Mouse (Mus musculus) embryonic fibroblast, embryonic 13.5 days (primary cell): ENCODE data around the gene Dennd5a.

Experiments used
- CTCF ChIP-seq: IDR thresholded peaks from 2 replicates; pipeline ENCODE4 v1.5.1; 2011; ENCODE audit warnings: mild to moderate bottlenecking, control low read depth, low read length, moderate library complexity, borderline replicate concordance; ENCODE audit not compliant: insufficient read depth
- POLR2A ChIP-seq: IDR thresholded peaks from 2 replicates; pipeline ENCODE4 v1.6.1; 2011; ENCODE audit warnings: low read depth, mild to moderate bottlenecking, control low read depth, low read length, moderate library complexity

DNA sequence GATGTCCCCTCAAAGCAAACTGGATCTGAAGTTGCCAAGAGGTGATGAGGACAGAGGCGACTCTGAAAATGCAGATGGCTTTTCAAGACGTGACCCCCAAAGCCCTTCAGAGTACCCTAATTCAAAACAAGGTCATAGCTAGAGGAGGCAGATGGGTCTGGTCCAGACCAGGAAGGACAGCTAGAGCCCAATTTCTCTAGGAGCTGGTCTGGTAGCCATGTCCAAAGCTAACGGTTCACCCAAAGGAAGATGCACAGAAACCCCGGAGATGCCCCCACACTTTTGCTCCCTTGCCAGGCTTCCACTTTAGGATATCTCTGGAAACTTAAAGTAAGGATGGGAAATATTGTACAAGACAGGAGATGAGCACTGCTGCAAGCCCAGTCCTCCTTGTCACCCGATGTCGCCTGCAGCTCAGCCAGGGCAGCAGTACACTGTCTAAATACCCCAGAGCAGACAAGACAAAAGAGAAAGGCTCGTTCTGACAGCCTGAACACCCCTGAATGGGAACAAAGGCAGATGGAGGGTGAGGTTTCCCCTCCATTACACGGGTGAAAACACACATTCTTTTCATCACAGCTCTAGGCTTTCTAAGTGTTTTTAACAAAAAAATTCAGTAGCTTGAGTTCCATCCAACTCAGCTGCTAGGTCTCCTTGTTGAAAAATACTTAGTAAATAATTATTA lies 110.4 kb downstream of the Dennd5a start:
- TF ChIP-seq POLR2A (no peak), CTCF (no peak)
